Comparison of ENCODE assay signal across 8 mouse cellular contexts in the genomic region with DNA sequence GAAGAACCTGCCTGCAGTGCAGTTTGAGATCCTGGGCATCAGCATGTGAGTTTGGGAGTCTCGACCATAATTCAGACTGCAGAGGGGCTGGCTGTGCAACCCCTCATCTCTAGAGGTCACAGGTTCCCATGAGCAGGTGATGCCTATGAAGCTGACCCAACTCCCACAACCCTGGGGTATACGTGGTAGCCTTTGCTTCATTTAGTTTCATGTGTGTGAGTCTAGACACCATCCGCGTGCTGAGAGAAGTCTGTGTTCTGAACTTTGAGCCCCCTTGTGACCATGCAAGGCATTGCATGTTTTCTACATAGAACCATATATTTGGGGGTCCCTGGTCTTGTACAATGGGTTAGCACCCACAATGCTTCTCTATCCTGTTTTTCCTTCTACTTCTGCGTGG. TPM values are rescaled to one million over a fixed set of nuclear protein-coding genes. Genes with fewer than 3 reads are reported as not detected.
A peak's percentile ranks its signal among the peaks of the same experiment; 100 is the strongest.
DNase-seq lines count a peak whose midpoint lies in the region; ATAC-seq and TF ChIP-seq lines count a peak whose summit lies in the region.

No protein-coding gene starts in this region.

- H3K9ac ChIP-seq in liver, embryonic 12.5 days, result no peak overlapping the region

- TF ChIP-seq POLR2A in cortical plate, adult 2 months (IDR thresholded peaks at IDR 0.05; ENCODE audit: extremely low read depth, insufficient read depth, low read length), result no peak
- TF ChIP-seq POLR2A in lung, adult 2 months (IDR thresholded peaks at IDR 0.05; ENCODE audit: borderline replicate concordance, extremely low read depth, low read depth, low read length), result no peak

- DNase-seq in adrenal gland, adult (ENCODE audit: inconsistent age in 2 of 2, low spot score in 1 of 2), result peak; percentile 14 to 68
- DNase-seq in adrenal gland, adult 8-10 months, result no peak
- peak; percentile 41 for DNase-seq in liver
- DNase-seq in lung, adult 2 months, result peak; percentile 16
- peak; percentile 77 for DNase-seq in retina, postnatal 1 day

- peaks cover 8% of the 10 kb centered on the region for H3K27me3 ChIP-seq in liver, embryonic 12.5 days (replicated peaks)

- H3K27ac ChIP-seq in liver, embryonic 12.5 days, result no peak overlapping the region
- no peak overlapping the region for H3K27ac ChIP-seq in cortical plate, adult 2 months (ENCODE audit: insufficient read depth, low read length)

- TF ChIP-seq CTCF in cortical plate, adult 2 months (IDR thresholded peaks at IDR 0.05; ENCODE audit: extremely low read depth, insufficient read depth, low read length), result peak; percentile 59
- peak; percentile 45 for TF ChIP-seq CTCF in lung, adult 2 months (IDR thresholded peaks at IDR 0.05; ENCODE audit: insufficient read depth, low read length)

- no peaks in the 10 kb centered on the region for H3K36me3 ChIP-seq in liver, embryonic 12.5 days

- H3K4me2 ChIP-seq in liver, embryonic 12.5 days, result no peak overlapping the region

- no peaks in the 10 kb centered on the region for H3K9me3 ChIP-seq in liver, embryonic 12.5 days (replicated peaks)

- H3K4me1 ChIP-seq in liver, embryonic 12.5 days, result no peaks in the 10 kb centered on the region
- no peaks in the 10 kb centered on the region for H3K4me1 ChIP-seq in cortical plate, adult 2 months (ENCODE audit: control insufficient read depth, insufficient read depth, low read length)
- no peaks in the 10 kb centered on the region for H3K4me1 ChIP-seq in lung, adult 2 months (ENCODE audit: control insufficient read depth, insufficient read depth, low read length)

- ATAC-seq in liver, embryonic 12.5 days, result no peak
- peak; percentile 86 for ATAC-seq in inflammation-experienced regulatory T-cells, adult 6 months

- H3K4me3 ChIP-seq in liver, embryonic 12.5 days, result no peak overlapping the region
- no peak overlapping the region for H3K4me3 ChIP-seq in cortical plate, adult 2 months (ENCODE audit: insufficient read depth, low read length)
- H3K4me3 ChIP-seq in lung, adult 2 months (replicated peaks; ENCODE audit: extremely low read depth, low read depth, low read length), result no peak overlapping the region

- WGBS in liver, embryonic 12.5 days (ENCODE audit: insufficient replicate concordance), result 28% methylated on average over 5 of the region's 5 CpGs
- 20% methylated on average over 5 of the region's 5 CpGs for WGBS in lung, adult 2 months

RNA-seq across cellular contexts. Expression of a gene that starts 23.9 kb away (rescaled TPM):
- 1 to 10 TPM; 3.5 to 6.9 (median 4.1) TPM for total RNA-seq in adrenal gland, adult 8-10 months (2022)
- polyA plus RNA-seq in liver, embryonic 12.5 days (2016; fragmentation: Nextera tagmentation; extraction: Ambion mirVana), result 145 and 150 TPM in 2 replicates
- 19.0 and 21.0 TPM in 2 replicates for polyA plus RNA-seq in cortical plate, adult 2 months (2012; rRNA removed)
- polyA plus RNA-seq in inflammation-experienced regulatory T-cells, adult 6 months (2017; shearing (Covaris generic)), result 10 to 100 TPM in 1 of 3 experiments, 1 to 10 TPM in 2; 2.7 to 11.0 (median 3.2) TPM
- polyA plus RNA-seq in lung, adult 2 months (2012; rRNA removed), result 1.2 and 1.7 TPM in 2 replicates

RNA-seq across cellular contexts. Expression of a gene that starts 51.8 kb away (rescaled TPM):
- 10 to 100 TPM; 33.8 to 64.0 (median 45.6) TPM for total RNA-seq in adrenal gland, adult 8-10 months (2022)
- 7.0 and 7.5 TPM in 2 replicates for polyA plus RNA-seq in liver, embryonic 12.5 days (2016; fragmentation: Nextera tagmentation; extraction: Ambion mirVana)
- 24.8 TPM in 2 replicates for polyA plus RNA-seq in cortical plate, adult 2 months (2012; rRNA removed)
- polyA plus RNA-seq in inflammation-experienced regulatory T-cells, adult 6 months (2017; shearing (Covaris generic)), result 100 to 1,000 TPM in 2 of 3 experiments, 10 to 100 TPM in 1; 87.7 to 147 (median 136) TPM
- 12.2 and 16.4 TPM in 2 replicates for polyA plus RNA-seq in lung, adult 2 months (2012; rRNA removed)
